Mouse (Mus musculus): Measurements from ENCODE around the gene Itgb7.

Itgb7 gene

DNA sequence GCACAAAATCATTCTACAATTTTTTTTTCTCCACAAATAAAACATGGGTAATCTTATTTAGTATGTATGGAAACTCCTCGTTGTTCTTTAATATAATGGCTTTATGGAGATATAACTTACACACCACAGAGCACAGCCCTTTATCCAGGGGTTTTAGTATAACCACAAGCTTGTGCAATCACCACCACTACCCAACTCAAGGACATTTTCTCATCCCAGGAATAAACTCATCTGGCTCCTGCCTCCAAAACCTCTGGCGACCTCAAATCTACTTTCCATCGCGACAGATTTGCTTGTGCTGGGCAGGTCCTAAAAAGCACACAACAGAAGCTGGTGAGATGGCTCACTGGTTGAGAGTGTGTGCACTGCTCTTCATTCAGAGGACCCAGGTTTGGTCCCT is 38.1 kb downstream of the Itgb7 start:
- no peak for DNase-seq (ENCODE audit: low spot score in 2 of 2)

DNA sequence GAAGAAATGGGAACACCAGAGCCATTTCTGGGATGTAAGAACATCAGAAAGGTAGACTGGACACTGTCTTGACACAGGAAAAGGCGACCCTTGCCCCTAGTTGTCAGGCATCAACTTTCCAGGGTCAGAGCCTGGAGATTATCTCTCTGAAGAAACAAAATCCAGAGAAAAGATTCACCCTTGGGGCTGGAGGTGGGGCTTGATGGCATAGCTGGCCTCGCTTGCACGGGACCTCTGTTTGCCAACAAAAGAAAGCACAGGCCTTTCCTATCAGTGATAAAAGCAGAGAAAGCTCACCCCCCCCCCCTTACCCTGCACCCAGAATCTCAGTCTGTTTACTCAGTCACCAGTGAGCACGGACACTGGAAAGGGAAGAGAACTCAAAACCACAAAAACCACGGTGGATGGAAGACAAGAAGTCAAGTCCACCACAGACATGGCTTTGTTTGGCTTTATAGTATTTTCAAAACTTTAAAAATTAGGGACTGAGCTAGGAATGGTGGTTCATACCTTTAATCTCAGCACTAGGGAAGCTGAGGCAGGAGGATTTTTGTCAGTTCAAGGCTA is 38.8 kb downstream of the Itgb7 start:
- DNase-seq (ENCODE audit: low spot score in 2 of 2), result no peak

DNA sequence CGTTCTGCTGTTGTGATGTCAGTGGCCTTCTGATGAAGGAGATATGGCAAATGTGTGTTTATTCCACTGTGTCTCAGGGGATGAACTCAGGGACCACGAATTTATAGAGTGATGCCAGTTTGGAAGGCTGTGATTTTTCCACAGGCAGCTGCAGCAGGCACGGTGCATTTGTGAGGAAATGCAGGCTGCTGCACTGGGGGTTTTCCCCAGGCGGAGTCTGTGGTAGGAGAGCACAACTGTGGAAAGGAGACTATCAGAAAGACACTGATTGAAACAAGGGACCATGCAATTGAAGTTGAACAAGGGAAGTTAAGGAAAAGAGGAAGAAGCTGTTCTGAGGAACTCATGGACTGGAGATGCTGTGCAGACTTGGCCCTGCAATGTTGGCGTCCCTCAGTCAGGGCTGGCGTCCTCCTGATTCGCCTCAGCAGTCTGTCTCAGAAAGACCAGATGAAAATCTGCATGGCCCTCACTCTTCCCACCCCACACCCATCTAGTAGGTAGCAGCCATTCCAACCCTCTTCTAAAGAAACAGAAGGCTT is 39.4 kb downstream of the Itgb7 start:
- DNase-seq (ENCODE audit: low spot score in 2 of 2), result no peak

DNA sequence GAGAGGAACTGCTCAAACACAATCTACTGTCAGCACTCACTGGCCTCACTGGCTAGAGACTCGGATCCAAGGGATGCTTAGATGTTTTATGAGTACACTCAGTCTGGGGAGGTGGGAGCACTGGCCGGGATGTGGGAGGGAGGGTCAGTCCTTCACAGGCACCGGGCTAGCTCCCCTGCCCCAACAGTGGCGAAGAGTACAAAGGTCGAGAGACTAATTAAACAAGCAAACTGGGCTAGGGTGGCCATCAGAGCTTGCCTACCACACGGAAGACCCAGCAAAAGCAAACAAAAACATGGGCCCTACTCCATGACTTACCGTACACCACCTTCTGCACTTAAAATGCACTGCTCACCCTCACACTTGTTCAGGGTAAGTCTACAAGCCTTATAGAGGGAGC is 40.0 kb downstream of the Itgb7 start:
- no peak for DNase-seq (ENCODE audit: low spot score in 2 of 2)

DNA sequence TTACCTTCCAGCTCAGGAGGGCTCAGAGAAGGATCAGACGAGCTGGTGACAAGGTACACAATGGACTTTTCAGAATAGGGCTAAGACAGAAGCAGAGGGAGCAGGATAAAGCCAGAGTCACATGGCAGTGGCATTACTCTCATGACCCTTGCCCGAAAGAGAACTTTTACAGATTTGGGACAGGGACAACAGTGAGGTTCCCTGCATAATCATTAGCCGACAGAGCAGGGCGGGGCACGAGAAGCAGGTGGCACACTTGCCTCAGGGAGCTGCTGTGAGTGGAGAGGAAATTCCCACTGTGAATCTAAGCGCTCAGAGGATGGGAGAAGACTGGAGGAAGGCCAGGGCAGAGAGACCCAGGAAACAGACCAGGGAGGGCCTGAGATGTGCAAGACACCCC is 42.9 kb downstream of the Itgb7 start:
- no peak for DNase-seq (ENCODE audit: low spot score in 2 of 2)

DNA sequence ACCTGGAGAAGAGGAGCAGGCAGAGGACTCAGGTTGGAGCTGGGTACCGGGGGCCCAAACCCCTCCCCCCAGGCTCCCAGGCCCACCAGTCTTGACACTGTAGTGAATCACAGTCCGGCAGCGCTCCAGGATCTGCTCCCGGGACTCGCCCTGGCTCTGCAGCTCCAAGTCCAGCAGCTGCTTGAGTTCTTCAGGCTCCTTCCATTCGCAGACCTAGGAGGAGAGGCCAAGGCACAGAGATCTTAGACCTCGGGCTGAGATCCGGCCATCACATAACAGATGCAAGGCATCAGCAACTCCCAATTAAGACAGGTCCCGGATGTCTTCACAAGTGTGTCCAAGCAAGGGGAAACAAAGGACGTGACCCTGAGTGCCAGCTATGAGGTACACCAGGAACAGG is 43.6 kb downstream of the Itgb7 start:
- no peak for DNase-seq (ENCODE audit: low spot score in 2 of 2)

DNA sequence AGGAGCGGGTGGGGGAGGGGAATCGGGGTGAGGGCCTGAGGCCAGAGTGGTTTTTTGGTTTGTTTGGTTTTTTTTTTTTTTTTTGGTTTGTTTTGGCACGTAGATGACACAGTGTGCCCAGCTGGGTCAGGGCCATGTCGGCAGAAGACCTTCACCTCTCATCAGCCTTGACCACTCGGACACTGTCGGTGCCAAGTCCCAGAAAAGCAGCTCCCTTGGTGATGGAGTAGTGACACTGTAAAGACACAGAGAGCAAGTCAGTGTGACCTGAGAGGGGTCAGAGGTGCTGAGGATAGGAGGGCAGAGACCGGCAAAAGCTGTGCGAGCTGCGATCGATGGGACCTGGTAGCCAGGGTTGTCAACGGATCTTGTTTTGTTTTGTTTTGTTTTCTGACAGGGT is 45.5 kb downstream of the Itgb7 start:
- no peak for DNase-seq (ENCODE audit: low spot score in 2 of 2)

DNA sequence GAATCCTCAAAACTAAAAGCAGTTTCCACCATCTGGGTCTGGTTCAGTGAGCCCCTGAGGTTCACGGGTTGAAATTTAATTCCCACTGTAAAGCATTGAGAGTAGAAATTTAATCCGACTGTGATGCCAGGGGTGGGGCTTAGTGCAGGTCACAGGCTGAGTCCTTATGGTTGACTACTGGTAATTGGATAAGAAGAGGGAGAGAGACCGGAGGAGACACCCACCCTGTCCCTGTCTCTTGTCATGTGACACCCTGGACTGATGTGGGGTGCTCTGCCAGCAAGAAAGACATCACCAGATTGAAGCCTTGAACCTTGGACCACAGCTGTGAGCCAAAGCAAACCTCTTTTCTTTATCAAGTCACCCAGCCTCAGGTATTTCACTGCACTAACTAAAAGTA is 48.7 kb downstream of the Itgb7 start:
- DNase-seq (ENCODE audit: low spot score in 2 of 2), result no peak

DNA sequence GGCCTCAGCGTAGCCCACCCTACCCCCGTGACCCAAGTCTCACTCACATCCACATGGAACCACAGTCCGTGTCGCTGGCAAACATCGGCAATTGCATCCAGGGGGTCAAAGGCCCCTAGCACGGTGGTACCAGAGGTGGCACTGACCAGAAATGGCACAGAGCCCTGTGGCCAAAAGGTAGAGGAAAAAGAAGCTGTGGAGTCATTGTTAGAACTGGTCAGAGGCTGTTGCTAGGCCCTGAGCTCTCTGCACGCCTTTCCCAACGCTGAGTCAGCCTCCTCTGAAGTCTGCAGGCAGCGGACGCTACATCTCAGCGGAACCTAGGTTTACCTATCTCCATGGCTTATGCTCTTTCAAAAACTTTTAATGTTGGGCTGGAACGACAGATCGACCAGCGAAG is 51.8 kb downstream of the Itgb7 start:
- DNase-seq (ENCODE audit: low spot score in 2 of 2), result no peak

DNA sequence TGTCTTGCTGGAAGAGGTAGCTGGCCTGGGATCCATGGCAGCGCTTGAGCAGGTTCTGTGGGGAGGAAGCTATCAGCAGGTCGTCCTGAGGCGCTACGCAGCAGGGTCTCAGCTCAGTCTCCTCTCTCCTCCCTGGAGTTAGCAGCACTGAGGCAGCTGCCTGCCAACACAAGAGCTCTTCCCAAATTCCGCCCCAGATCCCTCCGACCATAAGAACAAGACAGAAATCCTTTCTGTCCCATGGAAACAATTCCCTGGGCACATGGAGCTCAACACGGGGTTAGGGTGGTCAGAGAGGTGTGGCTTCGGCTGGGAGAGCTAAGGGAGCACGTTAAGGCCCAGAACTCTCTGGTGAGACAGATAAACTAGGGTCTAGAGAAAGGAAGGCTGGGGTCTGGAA is 52.6 kb downstream of the Itgb7 start:
- no peak for DNase-seq (ENCODE audit: low spot score in 2 of 2)

DNA sequence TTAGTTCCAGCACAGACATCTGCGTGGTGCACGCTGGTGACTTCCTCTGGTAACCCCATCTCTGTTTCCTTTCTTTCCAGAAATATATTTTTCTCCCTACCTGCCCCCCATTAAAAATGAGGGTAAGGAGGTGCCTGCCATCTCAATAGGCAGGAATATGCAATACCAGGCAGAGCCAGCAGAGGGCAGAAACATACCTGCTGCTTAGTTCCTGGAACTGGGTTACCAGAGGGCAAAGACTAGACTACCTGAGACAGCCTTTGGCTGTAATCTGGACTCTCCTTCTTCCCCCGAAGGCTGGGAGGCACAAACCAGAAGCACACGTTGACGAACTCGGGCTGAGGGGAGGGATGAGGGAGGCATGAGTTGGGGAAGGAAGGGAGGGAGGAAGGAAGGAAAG is 53.5 kb downstream of the Itgb7 start:
- peak; percentile 81 to 89 for DNase-seq (ENCODE audit: low spot score in 2 of 2)

DNA sequence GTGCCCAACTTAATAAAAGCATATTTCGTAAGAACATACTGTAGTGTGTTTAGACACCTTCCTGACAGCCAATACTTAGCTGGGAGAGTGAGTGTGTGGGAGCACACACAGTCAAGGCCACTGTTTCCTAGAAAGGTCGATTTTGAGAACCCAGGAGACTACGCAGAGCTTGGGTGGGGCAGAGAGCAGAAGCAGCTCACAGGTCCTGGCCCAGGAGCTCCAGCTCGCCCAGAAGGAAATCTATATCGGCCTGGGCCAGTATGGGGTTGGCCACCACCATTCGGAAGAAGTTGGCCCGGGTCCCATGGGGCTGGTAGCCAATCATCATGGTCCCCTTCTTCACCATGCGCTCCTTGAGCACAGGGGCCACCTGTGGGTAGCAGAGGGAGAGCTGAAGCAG is 54.3 kb downstream of the Itgb7 start:
- no peak for DNase-seq (ENCODE audit: low spot score in 2 of 2)

DNA sequence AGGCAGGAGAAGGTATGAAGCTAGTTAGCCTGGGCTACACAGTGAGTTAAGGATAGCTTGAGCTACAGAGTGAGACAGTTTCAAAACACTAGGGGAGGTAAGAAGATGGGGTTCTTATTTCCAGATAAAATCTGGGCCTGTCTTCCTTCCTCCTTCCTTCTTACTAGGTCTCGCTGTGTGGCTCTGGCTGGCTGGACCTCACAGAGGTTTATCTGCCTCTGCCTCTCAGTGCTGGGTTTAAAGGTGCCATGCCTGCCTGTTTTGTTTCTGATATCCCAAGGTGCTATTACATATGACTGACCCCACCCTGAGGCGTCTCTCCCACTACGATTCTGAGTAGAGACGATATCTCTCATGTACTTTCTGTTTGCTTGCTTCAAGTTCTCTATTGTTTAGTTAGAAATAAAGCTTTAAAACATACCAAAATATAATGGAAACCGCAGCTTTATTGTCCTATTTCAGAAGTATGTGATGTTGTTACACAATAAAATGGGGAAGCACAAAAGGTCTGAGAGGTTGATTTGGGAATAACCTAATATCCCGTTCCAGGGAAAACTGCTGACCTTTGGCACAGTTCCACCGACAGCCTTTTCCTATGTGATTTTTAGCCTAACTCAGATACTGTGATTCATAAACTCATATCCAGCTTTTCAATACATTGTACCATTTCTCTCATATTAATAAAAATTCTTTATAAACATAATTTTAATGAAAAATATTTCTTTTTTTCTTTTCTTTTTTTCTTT is 55.0 kb downstream of the Itgb7 start:
- no peak for DNase-seq (ENCODE audit: low spot score in 2 of 2)

DNA sequence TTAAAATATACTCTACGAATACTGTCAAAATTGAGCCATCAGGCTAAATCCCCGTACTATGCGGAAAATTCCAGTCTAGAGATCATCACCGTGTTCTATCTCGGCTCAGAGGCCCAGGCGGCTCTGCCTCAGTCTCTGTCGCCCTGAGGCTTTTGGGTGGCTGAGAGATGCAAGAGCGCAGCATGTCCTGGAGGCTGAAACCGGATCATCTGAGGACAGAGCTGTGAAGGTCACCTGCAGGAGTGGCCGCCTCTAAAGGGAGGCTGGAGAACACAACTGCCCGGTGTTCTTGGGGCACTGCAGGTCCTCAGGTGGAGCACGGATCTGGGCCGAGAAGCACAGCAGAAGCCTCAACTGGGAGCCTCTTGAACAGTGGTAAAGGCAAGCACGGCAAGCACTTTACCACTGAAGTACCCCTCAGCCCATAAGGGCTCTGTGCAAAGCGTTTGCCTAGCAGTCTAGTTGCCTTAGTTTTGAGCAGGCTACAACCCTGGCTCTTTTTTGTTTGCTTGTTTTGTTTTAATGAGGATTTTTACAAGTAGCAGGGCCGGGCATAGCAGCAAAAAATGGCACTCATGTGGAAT is 55.9 kb downstream of the Itgb7 start:
- DNase-seq (ENCODE audit: low spot score in 2 of 2), result no peak

DNA sequence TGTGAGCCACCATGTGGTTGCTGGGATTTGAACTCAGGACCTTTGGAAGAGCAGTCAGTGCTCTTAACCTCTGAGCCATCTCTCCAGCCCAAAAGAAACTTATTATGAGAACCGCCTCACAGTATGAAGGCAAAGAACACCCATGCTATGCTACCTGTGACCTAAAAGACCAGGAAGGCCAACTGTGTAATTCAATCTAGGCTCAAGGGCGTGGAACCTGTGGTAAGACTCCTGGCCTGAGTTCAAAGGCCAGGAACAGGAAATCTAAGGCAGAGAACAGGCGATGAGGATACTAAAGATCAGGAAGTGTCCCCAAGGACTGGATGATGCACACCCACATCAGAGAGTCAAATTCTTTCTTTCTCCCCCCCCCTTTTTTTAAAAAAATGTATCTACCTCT is 58.2 kb downstream of the Itgb7 start:
- no peak for DNase-seq (ENCODE audit: low spot score in 2 of 2)

DNA sequence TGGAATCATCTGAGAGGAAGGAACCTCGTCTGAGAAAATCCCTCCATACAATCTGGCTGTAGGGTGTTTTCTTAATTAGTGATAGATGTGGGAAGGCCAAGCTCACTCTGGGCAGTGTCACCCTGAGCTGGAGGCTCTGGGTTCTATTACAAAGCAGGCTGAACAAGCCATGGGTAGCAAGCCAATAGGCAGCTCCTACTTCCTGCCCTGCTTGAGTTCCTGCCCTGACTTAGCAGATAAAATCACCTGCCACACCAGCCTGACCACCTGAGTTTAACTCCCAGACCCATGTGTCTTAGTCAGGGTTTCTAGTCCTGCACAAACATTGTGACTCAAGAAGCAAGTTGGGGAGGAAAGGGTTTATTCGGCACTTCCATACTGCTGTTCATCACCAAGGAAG is 62.7 kb downstream of the Itgb7 start:
- no peak for DNase-seq (ENCODE audit: low spot score in 2 of 2)

DNA sequence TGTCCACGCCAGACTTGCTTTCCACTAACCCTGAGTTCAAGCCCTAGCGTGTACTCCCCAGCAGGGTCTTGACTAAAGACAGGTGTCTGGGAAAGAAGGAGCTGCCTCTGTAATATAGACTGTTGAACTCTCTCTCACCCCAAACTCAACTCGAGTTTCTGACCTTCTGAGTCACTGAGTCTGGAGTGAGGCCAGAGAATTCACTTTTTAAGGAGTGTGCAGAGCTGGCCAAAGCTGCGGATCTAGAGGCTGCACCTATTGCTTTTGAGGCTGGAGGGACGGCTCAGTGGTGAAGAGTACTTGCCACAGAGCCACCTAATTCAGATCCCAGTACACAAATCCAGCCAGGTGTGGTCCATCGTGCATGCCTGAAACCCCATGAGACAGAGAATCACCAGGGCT is 64.1 kb downstream of the Itgb7 start:
- no peak for DNase-seq (ENCODE audit: low spot score in 2 of 2)

All from spleen, postnatal 10 days (tissue).